Mouse (Mus musculus) erythroblast, embryonic 14.5 days (primary cell): ENCODE results near the gene Agpat2. TPM values are rescaled to one million over a fixed set of nuclear protein-coding genes. Genes with fewer than 3 reads are reported as not detected.
A peak's percentile ranks its signal among the peaks of the same experiment; 100 is the strongest.

Experiments
- H3K27me3 ChIP-seq: 2 replicates; pipeline ENCODE4 v1.6.1; 2012; ENCODE audit warnings: inconsistent platforms; ENCODE audit not compliant: control insufficient read depth
- H3K36me3 ChIP-seq: 2 replicates; pipeline ENCODE4 v1.6.1; 2012; ENCODE audit warnings: mild to moderate bottlenecking, inconsistent platforms; ENCODE audit not compliant: control insufficient read depth
- H3K4me1 ChIP-seq: 2 replicates; pipeline ENCODE4 v1.6.1; 2012; ENCODE audit warnings: inconsistent platforms; ENCODE audit not compliant: control insufficient read depth
- H3K4me3 ChIP-seq: replicated peaks from 2 replicates; pipeline ENCODE3; 2012; ENCODE audit warnings: moderate library complexity, mild to moderate bottlenecking, inconsistent platforms
- H3K9me3 ChIP-seq: 2 replicates; pipeline ENCODE4 v1.6.1; 2012; ENCODE audit warnings: low read length, inconsistent platforms, mixed read lengths; ENCODE audit not compliant: control insufficient read depth
- GATA1 ChIP-seq: IDR thresholded peaks from 2 replicates; pipeline ENCODE4 v1.6.1; 2012; ENCODE audit warnings: low read length, inconsistent platforms, mixed read lengths
- TAL1 ChIP-seq: IDR thresholded peaks from 3 replicates; pipeline ENCODE4 v1.6.1; 2012; ENCODE audit warnings: low read length, inconsistent platforms, mixed read lengths
- polyA plus RNA-seq: library from polyadenylated mRNA; stranded (reverse); fragments of >175 nt; gene quantifications from 2 replicates; pipeline ENCODE4 v1.2.3, GENCODE M21; 2012

Agpat2 gene
- polyA plus RNA-seq, 1 experiment = 0.02 TPM

GRCm38 (mm10) chr2:26611896-26612295 is 7.7 kb upstream of the Agpat2 start:
- Histone ChIP-seq H3K9me3 (no peaks in the 10 kb centered on the region), H3K4me3 (no peak overlapping the region), H3K4me1 (no peaks in the 10 kb centered on the region), H3K36me3 (no peaks in the 10 kb centered on the region), H3K27me3 (no peaks in the 10 kb centered on the region; the same call in 1 of the 2 replicates)
- no peak for TF ChIP-seq GATA1
- no peak for TF ChIP-seq TAL1

- Histone ChIP-seq H3K27me3 (peaks cover 2% of the 10 kb centered on the region; the same call in 1 of the 2 replicates), H3K4me1 (no peaks in the 10 kb centered on the region), H3K4me3 (no peak overlapping the region), H3K36me3 (no peaks in the 10 kb centered on the region), H3K9me3 (no peaks in the 10 kb centered on the region)
- no peak for TF ChIP-seq GATA1
- TF ChIP-seq TAL1 = no peak
Measured at GRCm38 (mm10) chr2:26611054-26611453, 6.8 kb upstream of the Agpat2 start.

- Histone ChIP-seq H3K4me3 (no peak overlapping the region), H3K27me3 (peaks cover 4% of the 10 kb centered on the region; the same call in 1 of the 2 replicates), H3K4me1 (no peaks in the 10 kb centered on the region), H3K9me3 (no peaks in the 10 kb centered on the region), H3K36me3 (no peaks in the 10 kb centered on the region)
- no peak for TF ChIP-seq TAL1
Measured at GRCm38 (mm10) chr2:26610526-26610925, 6.3 kb upstream of the Agpat2 start.

GRCm38 (mm10) chr2:26609261-26609661 is 5.0 kb upstream of the Agpat2 start:
- TF ChIP-seq GATA1 (no peak), TAL1 (no peak)
- Histone ChIP-seq H3K4me1 (peaks cover 4% of the 10 kb centered on the region), H3K4me3 (no peak overlapping the region), H3K27me3 (peaks cover 13% of the 10 kb centered on the region), H3K36me3 (no peaks in the 10 kb centered on the region), H3K9me3 (no peaks in the 10 kb centered on the region)

- TF ChIP-seq GATA1 (no peak), TAL1 (no peak)
- Histone ChIP-seq H3K27me3 (peaks cover 18% of the 10 kb centered on the region), H3K4me3 (no peak overlapping the region), H3K4me1 (peaks cover 9% of the 10 kb centered on the region), H3K9me3 (no peaks in the 10 kb centered on the region), H3K36me3 (no peaks in the 10 kb centered on the region)
Measured at GRCm38 (mm10) chr2:26608781-26609180, 4.6 kb upstream of the Agpat2 start.

GRCm38 (mm10) chr2:26607056-26607910 is 3.1 kb upstream of the Agpat2 start:
- Histone ChIP-seq H3K4me1 (peaks cover 15% of the 10 kb centered on the region), H3K27me3 (peaks cover 30% of the 10 kb centered on the region), H3K9me3 (no peaks in the 10 kb centered on the region), H3K36me3 (no peaks in the 10 kb centered on the region), H3K4me3 (no peak overlapping the region)
- TF ChIP-seq GATA1 (no peak), TAL1 (no peak)

- Histone ChIP-seq H3K36me3 (no peaks in the 10 kb centered on the region), H3K27me3 (peaks cover 30% of the 10 kb centered on the region), H3K4me3 (no peak overlapping the region), H3K9me3 (no peaks in the 10 kb centered on the region), H3K4me1 (peaks cover 15% of the 10 kb centered on the region)
- TF ChIP-seq GATA1 (no peak), TAL1 (no peak)
Measured at GRCm38 (mm10) chr2:26606579-26606978, 2.4 kb upstream of the Agpat2 start.

GRCm38 (mm10) chr2:26605331-26605730 is 1.1 kb upstream of the Agpat2 start:
- no peaks in the 10 kb centered on the region for H3K9me3 ChIP-seq
- peaks cover 15% of the 10 kb centered on the region for H3K4me1 ChIP-seq
- no peak overlapping the region for H3K4me3 ChIP-seq
- peaks cover 30% of the 10 kb centered on the region for H3K27me3 ChIP-seq
- TF ChIP-seq TAL1 (no peak), GATA1 (no peak)
- no peaks in the 10 kb centered on the region for H3K36me3 ChIP-seq

GRCm38 (mm10) chr2:26603159-26603558 is 1.1 kb downstream of the Agpat2 start:
- no peak for TF ChIP-seq TAL1
- no peak for TF ChIP-seq GATA1

More at GRCm38 (mm10) chr2:26603159-26603558, 1.1 kb downstream of the Agpat2 start:
- Histone ChIP-seq H3K4me1 (peaks cover 15% of the 10 kb centered on the region), H3K9me3 (no peaks in the 10 kb centered on the region), H3K36me3 (no peaks in the 10 kb centered on the region), H3K4me3 (peak overlapping the region; percentile 63), H3K27me3 (peaks cover 30% of the 10 kb centered on the region)
